Mouse (Mus musculus): ENCODE measurements around the gene Hlcs.

DNA sequence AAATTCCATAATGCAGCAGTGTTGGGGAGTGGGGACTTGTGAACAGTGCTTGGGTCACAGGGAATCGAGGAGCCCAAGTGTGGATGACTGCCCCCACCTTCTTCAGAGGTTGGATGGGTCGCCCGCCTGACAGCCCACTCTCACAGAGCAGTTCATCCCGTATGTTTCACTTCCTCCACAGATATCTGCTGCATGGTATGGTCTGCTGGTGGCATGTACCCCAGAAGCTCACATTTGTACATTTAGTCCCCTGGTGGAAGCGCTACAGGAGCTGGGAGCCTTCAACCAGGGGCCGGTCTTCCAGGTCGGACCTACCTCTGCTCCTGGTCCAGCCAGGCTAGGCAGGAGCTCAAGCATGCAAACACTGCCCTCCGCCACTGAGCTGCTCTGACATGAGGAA, 66.4 kb downstream of the Hlcs start:
- no peak for TF ChIP-seq CTCF (conservative IDR thresholded peaks at IDR 0.05; ENCODE audit: insufficient read depth, insufficient read length, low read depth, low read length)
- TF ChIP-seq POLR2A (IDR thresholded peaks at IDR 0.05; ENCODE audit: low read depth, low read length), result no peak

All from kidney, adult 2 months (tissue).